Mouse (Mus musculus) kidney, adult 2 months (tissue): Measurements from ENCODE around the gene Eps15l1. TPM values are rescaled to one million over a fixed set of nuclear protein-coding genes. Genes with fewer than 3 reads are reported as not detected.

Source experiments
- DNase-seq: peaks from one replicate; pipeline ENCODE4 v3.0.0; 2021
- H3K27ac ChIP-seq: fragments of 200-500 bp; 2 replicates; pipeline ENCODE4 v1.5.1; 2012; ENCODE audit warnings: low read depth, low read length, control low read depth, inconsistent platforms; ENCODE audit not compliant: insufficient read depth
- H3K27me3 ChIP-seq: fragments of 200-500 bp; replicated peaks from 2 replicates; pipeline ENCODE4 v1.6.1; 2012; ENCODE audit warnings: mild to moderate bottlenecking, moderate library complexity, low read length, inconsistent platforms; ENCODE audit not compliant: control insufficient read depth, insufficient read depth
- H3K36me3 ChIP-seq: fragments of 200-500 bp; 2 replicates; pipeline ENCODE4 v1.6.1; 2012; ENCODE audit warnings: mild to moderate bottlenecking, moderate library complexity, low read length, inconsistent platforms; ENCODE audit not compliant: control insufficient read depth, insufficient read depth
- H3K4me1 ChIP-seq: fragments of 200-500 bp; 2 replicates; pipeline ENCODE4 v1.6.1; 2011; ENCODE audit warnings: low read length; ENCODE audit not compliant: control insufficient read depth, insufficient read depth
- H3K4me3 ChIP-seq: fragments of 200-500 bp; 2 replicates; pipeline ENCODE4 v1.5.1; 2011; ENCODE audit warnings: mild to moderate bottlenecking, low read depth, low read length, control low read depth; ENCODE audit not compliant: insufficient read depth
- CTCF ChIP-seq: fragments of 200-500 bp; conservative IDR thresholded peaks from 2 replicates; pipeline ENCODE4 v1.5.1; 2011; ENCODE audit warnings: low read depth, mild to moderate bottlenecking, control low read depth, low read length, moderate library complexity, mixed read lengths; ENCODE audit not compliant: insufficient read depth, insufficient read length
- POLR2A ChIP-seq: fragments of 200-500 bp; IDR thresholded peaks from one replicate; pipeline ENCODE4 v1.6.1; 2011; ENCODE audit warnings: low read depth, low read length, control low read depth
- WGBS: fragments of 180-500 bp; shearing (Covaris S2); methylation state at CpG from one replicate; pipeline ENCODE4 v1.1.7; 2018; 5-methylcytosine and 5-hydroxymethylcytosine counted together
- polyA plus RNA-seq: library from polyadenylated mRNA; depleted of rRNA; stranded (reverse); fragments of >200 nt; gene quantifications from 2 replicates; pipeline ENCODE4 v1.2.3, GENCODE M21; 2012

Gene Eps15l1
- polyA plus RNA-seq, 1 experiment: 30.3 TPM

DNA sequence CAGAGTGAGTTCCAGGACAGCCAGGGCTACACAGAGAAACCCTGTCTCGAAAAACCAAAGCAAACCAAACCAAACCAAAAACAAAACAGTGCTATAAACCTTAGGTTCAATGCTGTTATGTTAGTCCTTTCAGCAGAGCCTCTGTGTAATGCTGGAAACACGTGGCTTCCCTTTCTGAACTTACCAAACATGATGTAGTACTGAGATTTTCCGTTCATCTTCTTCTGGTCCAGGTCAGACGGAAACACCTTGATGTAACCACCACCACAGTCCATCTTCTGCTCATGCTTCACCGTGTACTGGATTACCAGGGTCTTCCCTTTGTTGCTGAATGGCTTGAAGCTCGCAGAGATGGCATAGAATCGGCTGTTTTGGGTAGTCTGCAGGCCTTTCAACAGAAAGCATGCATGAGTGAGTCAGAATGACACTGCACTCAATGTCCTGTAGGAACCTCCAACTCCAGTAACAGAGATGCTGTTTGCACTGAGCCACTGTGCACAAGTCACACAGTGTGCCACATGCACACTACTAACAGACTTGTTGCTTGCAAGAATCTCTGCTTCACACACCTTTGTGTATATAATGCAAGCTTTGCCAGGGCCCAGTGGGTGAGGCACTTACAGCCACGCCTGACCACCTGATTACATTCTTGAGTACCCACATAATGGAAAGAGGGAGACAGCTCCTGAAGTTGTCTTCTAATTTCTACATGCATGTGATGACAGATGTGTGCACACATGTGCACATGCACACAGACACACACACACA, 17.2 kb upstream of the Eps15l1 start:
- Histone ChIP-seq H3K4me3 (no peak overlapping the region), H3K4me1 (peaks cover 4% of the 10 kb centered on the region), H3K36me3 (no peaks in the 10 kb centered on the region), H3K27me3 (no peaks in the 10 kb centered on the region), H3K27ac (no peak overlapping the region)
- WGBS: 81% methylated on average over 8 of the region's 8 CpGs
- DNase-seq: no peak
- no peak for TF ChIP-seq CTCF
- TF ChIP-seq POLR2A: no peak

DNA sequence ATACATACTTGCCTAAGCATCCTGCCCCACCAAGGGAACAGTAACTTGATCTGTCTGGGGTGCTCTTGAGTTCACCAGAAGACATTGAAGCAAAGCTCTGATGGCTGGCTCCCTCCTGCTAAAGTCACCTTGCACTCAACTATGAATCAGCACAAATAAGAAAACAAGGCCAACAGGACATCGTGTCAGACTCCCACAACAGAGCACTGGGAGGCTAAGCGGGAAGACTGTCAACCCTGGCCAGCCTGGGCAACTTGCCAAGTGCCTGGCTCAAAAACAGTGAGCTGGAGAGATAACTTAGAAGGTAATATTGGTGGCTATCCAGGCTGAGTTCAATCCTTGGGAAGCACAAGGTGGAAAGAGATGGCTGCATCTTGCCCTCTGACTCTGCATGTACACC, 13.7 kb upstream of the Eps15l1 start:
- DNase-seq: peak; percentile 70
- Histone ChIP-seq H3K27ac (no peak overlapping the region), H3K27me3 (no peaks in the 10 kb centered on the region), H3K4me1 (peaks cover 4% of the 10 kb centered on the region), H3K36me3 (no peaks in the 10 kb centered on the region), H3K4me3 (no peak overlapping the region)
- WGBS: 5% methylated on average over 2 of the region's 2 CpGs
- no peak for TF ChIP-seq POLR2A
- TF ChIP-seq CTCF: no peak

DNA sequence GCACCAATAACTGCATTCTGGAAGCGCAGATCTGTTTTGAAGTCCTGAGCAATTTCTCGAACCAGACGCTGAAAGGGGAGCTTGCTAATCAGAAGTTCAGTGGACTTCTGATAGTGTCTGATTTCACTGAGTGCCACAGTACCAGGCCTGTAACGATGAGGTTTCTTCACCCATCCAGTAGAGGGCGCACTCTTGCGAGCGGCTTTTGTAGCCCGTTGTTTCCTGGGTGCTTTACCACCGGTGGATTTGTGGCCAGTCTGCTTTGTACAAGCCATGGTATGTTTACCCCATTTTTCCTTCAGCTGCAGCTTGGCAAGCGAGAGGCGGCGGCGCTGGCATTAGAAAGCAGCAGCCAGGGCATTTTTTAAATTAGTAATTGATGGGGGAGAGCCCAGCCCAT, 8.4 kb upstream of the Eps15l1 start:
- Histone ChIP-seq H3K36me3 (no peaks in the 10 kb centered on the region), H3K4me1 (no peaks in the 10 kb centered on the region), H3K27me3 (no peaks in the 10 kb centered on the region), H3K27ac (no peak overlapping the region), H3K4me3 (no peak overlapping the region)
- DNase-seq: peak; percentile 35
- TF ChIP-seq POLR2A (no peak), CTCF (peak; percentile 65)
- 56% methylated on average over 13 of the region's 13 CpGs for WGBS

DNA sequence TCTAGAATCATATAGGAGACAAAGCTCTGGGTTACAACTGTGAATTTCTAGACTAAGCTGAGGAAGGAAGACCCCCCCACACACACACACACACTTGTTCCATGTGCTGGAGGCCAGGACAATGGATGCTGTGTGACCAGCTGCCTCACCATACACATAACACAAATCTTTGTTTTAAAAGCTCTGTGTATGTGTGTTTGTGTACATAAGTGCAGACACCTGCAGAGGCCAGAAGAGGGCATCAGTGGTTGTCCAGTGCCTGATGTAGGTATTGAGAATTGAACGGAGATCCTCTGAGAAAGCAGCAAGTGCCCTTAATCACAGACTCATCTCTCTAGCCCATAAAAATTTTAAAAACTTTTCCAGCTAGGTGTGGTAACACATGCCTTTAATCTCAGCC, 1.7 kb upstream of the Eps15l1 start:
- H3K4me3 ChIP-seq: no peak overlapping the region
- TF ChIP-seq CTCF (peak; percentile 50), POLR2A (no peak)
- H3K36me3 ChIP-seq: no peaks in the 10 kb centered on the region
- peaks cover 11% of the 10 kb centered on the region; the same call in 1 of the 2 replicates for H3K4me1 ChIP-seq
- peak; percentile 36 for DNase-seq
- no peak overlapping the region for H3K27ac ChIP-seq
- WGBS: 40% methylated on average over 1 of the region's 1 CpGs
- no peaks in the 10 kb centered on the region for H3K27me3 ChIP-seq

DNA sequence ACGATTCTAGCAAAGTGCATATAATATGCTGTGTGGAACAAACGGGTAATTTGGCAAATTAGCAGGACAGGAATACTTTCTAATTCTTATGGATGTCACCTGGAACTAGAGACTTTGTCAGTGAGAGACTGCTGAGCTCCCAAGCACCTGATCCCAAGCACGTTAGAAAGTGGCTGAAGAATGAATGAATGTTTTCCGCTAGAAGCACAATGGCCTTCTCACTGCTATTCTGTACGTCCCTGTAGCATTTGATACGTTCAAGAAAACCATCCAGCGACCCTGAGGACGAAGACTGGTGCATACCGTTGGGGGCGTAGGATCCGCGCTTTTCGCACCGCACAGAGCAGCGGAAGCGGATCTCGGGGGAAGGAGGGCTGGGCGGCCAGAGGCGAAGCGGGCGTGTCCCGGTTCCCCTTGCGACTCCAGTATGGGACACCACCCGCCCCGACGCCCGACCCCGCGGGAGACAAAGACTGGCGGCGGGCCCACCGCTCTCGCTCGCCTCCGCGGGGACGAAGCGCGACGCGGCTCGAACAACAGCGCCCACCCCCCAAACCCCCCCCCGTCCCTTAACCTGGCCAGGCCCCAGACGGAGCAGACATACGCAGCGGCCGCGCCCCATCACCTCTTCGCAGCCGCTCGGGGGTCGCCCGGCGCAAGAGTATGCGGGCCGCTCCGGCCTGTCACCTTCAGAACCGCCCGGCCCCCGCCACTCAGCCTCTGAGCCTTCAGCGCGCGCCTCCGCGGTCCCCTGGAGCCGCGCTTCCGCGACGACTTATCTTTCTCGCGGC, 494 bp downstream of the Eps15l1 start:
- Histone ChIP-seq H3K36me3 (no peaks in the 10 kb centered on the region), H3K27me3 (no peaks in the 10 kb centered on the region), H3K4me1 (peaks cover 33% of the 10 kb centered on the region), H3K4me3 (peak overlapping the region; percentile 62), H3K27ac (peak overlapping the region; percentile 36; the same call in 1 of the 2 replicates)
- DNase-seq: peak; percentile 24
- WGBS: under 1% methylated on average over 71 of the region's 73 CpGs
- TF ChIP-seq POLR2A (no peak), CTCF (no peak)

DNA sequence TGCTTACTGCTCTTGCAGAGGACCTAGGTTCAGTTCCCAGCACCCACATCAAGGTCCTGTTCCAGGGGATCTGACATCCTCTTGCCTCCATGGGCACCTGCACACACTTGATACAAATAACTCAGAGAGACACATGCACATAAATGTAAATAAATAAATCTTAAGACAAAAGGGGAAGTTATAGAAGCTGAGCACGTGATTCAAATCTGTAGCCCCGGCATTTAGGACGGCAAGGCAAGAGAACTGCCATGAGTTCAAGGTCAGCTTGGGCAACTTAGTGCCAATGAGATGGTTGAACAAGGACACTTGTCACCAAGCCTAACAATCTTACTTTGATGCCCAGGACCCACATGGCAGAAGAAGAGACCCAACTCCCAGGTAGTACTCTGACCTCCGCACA, 3.2 kb downstream of the Eps15l1 start:
- Histone ChIP-seq H3K27me3 (no peaks in the 10 kb centered on the region), H3K27ac (no peak overlapping the region), H3K4me3 (no peak overlapping the region), H3K36me3 (no peaks in the 10 kb centered on the region), H3K4me1 (peaks cover 33% of the 10 kb centered on the region)
- DNase-seq: no peak
- 95% methylated on average over 4 of the region's 4 CpGs for WGBS
- TF ChIP-seq CTCF (no peak), POLR2A (no peak)

DNA sequence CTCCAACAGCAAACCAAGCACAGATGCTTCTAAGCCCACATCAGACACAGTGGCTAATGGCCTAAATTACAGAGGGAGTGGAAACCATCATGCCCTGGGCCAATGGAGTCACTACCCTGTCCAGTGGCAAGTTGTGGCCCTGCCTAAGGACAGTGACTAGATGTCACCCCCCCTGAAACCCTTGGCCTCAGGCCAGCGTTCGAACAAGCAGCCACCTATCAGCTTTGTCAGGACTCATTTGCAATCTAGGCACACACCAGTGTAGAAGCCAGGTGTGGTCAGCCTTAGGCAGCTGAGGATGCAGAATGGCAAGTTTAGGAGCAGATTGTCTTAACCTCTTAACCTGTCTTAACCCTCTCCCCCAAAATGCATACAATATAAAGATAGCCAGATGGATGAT, 6.0 kb downstream of the Eps15l1 start:
- Histone ChIP-seq H3K4me3 (no peak overlapping the region), H3K36me3 (no peaks in the 10 kb centered on the region), H3K4me1 (peaks cover 44% of the 10 kb centered on the region), H3K27me3 (no peaks in the 10 kb centered on the region), H3K27ac (no peak overlapping the region)
- WGBS: 48% methylated on average over 2 of the region's 2 CpGs
- TF ChIP-seq CTCF (no peak), POLR2A (no peak)
- no peak for DNase-seq
